Mouse (Mus musculus): ENCODE data around the gene Arhgap19. TPM values are rescaled to one million over a fixed set of nuclear protein-coding genes. Genes with fewer than 3 reads are reported as not detected.

Arhgap19 gene
- total and polyA plus RNA-seq, 3 experiments, result 20.4 to 36.8 (median 30.1) TPM

- in situ Hi-C loops (cut with MboI; ENCODE audit: low pct_ligation_motif_present, low pct_unique_long_range_greater_than_20kb, low sequenced_read_pairs), result loop anchor here (5.0 to 25.0 kb wide), 2 partner anchors 97 to 442 kb away; no protein-coding TSS in a partner anchor
Observed at GRCm38 (mm10) chr19:41754760-41755159, 47.1 kb downstream of the Arhgap19 start.

GRCm38 (mm10) chr19:41751906-41752305, 49.9 kb downstream of the Arhgap19 start:
- H3K36me3 ChIP-seq (replicated peaks in 1 of 2; ENCODE audit: control insufficient read depth in 1 of 2, insufficient read depth in 1 of 2, low read length in 1 of 2), result no peaks in the 10 kb centered on the region
- peaks cover 6% of the 10 kb centered on the region for H3K9me3 ChIP-seq (replicated peaks; ENCODE audit: low read length)
- H3K4me1 ChIP-seq (ENCODE audit: control insufficient read depth in 1 of 2, insufficient read depth in 2 of 2), result no peaks in the 10 kb centered on the region
- H3K4me3 ChIP-seq (replicated peaks in 1 of 3; ENCODE audit: low read depth in 2 of 3, low read length in 2 of 3, poor library complexity in 1 of 3), result no peak overlapping the region
- TF ChIP-seq GABPA (IDR thresholded peaks at IDR 0.05; ENCODE audit: insufficient replicate concordance, low read depth, low read length), result no peak
- TF ChIP-seq ZC3H11A (IDR thresholded peaks at IDR 0.05; ENCODE audit: low read depth, low read length), result no peak
- TF ChIP-seq CTCF (conservative IDR thresholded peaks at IDR 0.05 in 1 of 2, IDR thresholded peaks at IDR 0.05 in 1 of 2; ENCODE audit: low read depth in 2 of 2, low read length in 2 of 2), result peak in 1 of 2 experiments; percentile 30; a peak in 2 of 4 replicates
- no peak for TF ChIP-seq PAX5 (IDR thresholded peaks at IDR 0.05; ENCODE audit: low read length)
- no peak for TF ChIP-seq SIN3A (IDR thresholded peaks at IDR 0.05; ENCODE audit: low read length)
- no peak for TF ChIP-seq POLR2A (IDR thresholded peaks at IDR 0.05; ENCODE audit: low read depth, low read length)
- TF ChIP-seq TBP (conservative IDR thresholded peaks at IDR 0.05; ENCODE audit: low read depth, low read length), result no peak
- no peak for TF ChIP-seq ZKSCAN1 (IDR thresholded peaks at IDR 0.05; ENCODE audit: borderline replicate concordance, low read depth, low read length)
- no peak for TF ChIP-seq JUN (IDR thresholded peaks at IDR 0.05; ENCODE audit: insufficient read depth, low read depth, low read length)
- no peak for TF ChIP-seq ELF1 (IDR thresholded peaks at IDR 0.05; ENCODE audit: low read depth, low read length)
- no peak for TF ChIP-seq CHD2 (IDR thresholded peaks at IDR 0.05; ENCODE audit: low read length)
- TF ChIP-seq RAD21 (IDR thresholded peaks at IDR 0.05; ENCODE audit: low read depth, low read length), result peak; percentile 15
- no peak overlapping the region for H3K27ac ChIP-seq (ENCODE audit: insufficient read depth, low read depth)
- peaks cover 2% of the 10 kb centered on the region for H3K27me3 ChIP-seq (replicated peaks)
- no peaks in the 10 kb centered on the region for H3K79me2 ChIP-seq (replicated peaks; ENCODE audit: control insufficient read depth, extremely low read depth, insufficient read depth, poor library complexity, severe bottlenecking)
- in situ Hi-C loops (cut with MboI; ENCODE audit: low pct_ligation_motif_present, low pct_unique_long_range_greater_than_20kb, low sequenced_read_pairs) (loop anchor here (25.0 kb wide), 1 partner anchor 440 kb away; no protein-coding TSS in a partner anchor), dilution Hi-C loops (cut with MboI; ENCODE audit: extremely low pct_ligation_motif_present, extremely low pct_unique_long_range_greater_than_20kb, low sequenced_read_pairs) (no loop called here)
- no peak for DNase-seq (ENCODE audit: extremely low read depth)
- H3K4me2 ChIP-seq (ENCODE audit: insufficient read depth, low read depth, poor library complexity, severe bottlenecking), result no peak overlapping the region
- no peak overlapping the region for H3K9ac ChIP-seq (ENCODE audit: insufficient read depth, low read depth)

More at GRCm38 (mm10) chr19:41754760-41755159, 47.1 kb downstream of the Arhgap19 start:
- TF ChIP-seq ZKSCAN1 (IDR thresholded peaks at IDR 0.05; ENCODE audit: borderline replicate concordance, low read depth, low read length), result no peak
- TF ChIP-seq ZNF384 (IDR thresholded peaks at IDR 0.05; ENCODE audit: low read depth, low read length), result no peak
- no peak for TF ChIP-seq IRF4 (IDR thresholded peaks at IDR 0.05; ENCODE audit: low read depth, low read length)
- TF ChIP-seq RCOR1 (conservative IDR thresholded peaks at IDR 0.05; ENCODE audit: low read depth, low read length), result no peak
- no peak for TF ChIP-seq MEF2A (IDR thresholded peaks at IDR 0.05; ENCODE audit: borderline replicate concordance, low read depth, low read length)
- TF ChIP-seq ELF1 (IDR thresholded peaks at IDR 0.05; ENCODE audit: low read depth, low read length), result no peak
- no peak for TF ChIP-seq SMC3 (IDR thresholded peaks at IDR 0.05; ENCODE audit: low read depth, low read length)
- TF ChIP-seq PAX5 (IDR thresholded peaks at IDR 0.05; ENCODE audit: low read length), result no peak
- TF ChIP-seq MAZ (IDR thresholded peaks at IDR 0.05; ENCODE audit: low read depth, low read length), result no peak
- TF ChIP-seq USF2 (conservative IDR thresholded peaks at IDR 0.05; ENCODE audit: low read depth, low read length), result no peak
- no peak for TF ChIP-seq JUND (conservative IDR thresholded peaks at IDR 0.05; ENCODE audit: low read depth, low read length)
- no peak for TF ChIP-seq MAX (IDR thresholded peaks at IDR 0.05; ENCODE audit: low read length)
- TF ChIP-seq CHD1 (IDR thresholded peaks at IDR 0.05; ENCODE audit: low read depth, low read length), result no peak
- TF ChIP-seq NRF1 (IDR thresholded peaks at IDR 0.05; ENCODE audit: low read depth, low read length), result no peak
- TF ChIP-seq RAD21 (IDR thresholded peaks at IDR 0.05; ENCODE audit: low read depth, low read length), result no peak
- no peak for TF ChIP-seq TCF12 (IDR thresholded peaks at IDR 0.05; ENCODE audit: low read depth, low read length)
- TF ChIP-seq KAT2A (IDR thresholded peaks at IDR 0.05; ENCODE audit: insufficient replicate concordance, low read length), result no peak
- TF ChIP-seq HCFC1 (IDR thresholded peaks at IDR 0.05; ENCODE audit: low read depth, low read length), result no peak
- TF ChIP-seq GABPA (IDR thresholded peaks at IDR 0.05; ENCODE audit: insufficient replicate concordance, low read depth, low read length), result no peak
- no peak for TF ChIP-seq BHLHE40 (IDR thresholded peaks at IDR 0.05; ENCODE audit: low read depth, low read length)
- H3K4me1 ChIP-seq (ENCODE audit: control insufficient read depth in 1 of 2, insufficient read depth in 2 of 2), result no peaks in the 10 kb centered on the region
- H3K4me2 ChIP-seq (ENCODE audit: insufficient read depth, low read depth, poor library complexity, severe bottlenecking), result no peak overlapping the region
- dilution Hi-C loops (cut with MboI; ENCODE audit: extremely low pct_ligation_motif_present, extremely low pct_unique_long_range_greater_than_20kb, low sequenced_read_pairs), result no loop called here
- H3K27ac ChIP-seq (ENCODE audit: insufficient read depth, low read depth), result no peak overlapping the region
- H3K9me3 ChIP-seq (replicated peaks; ENCODE audit: low read length), result no peaks in the 10 kb centered on the region
- H3K27me3 ChIP-seq (replicated peaks), result peaks cover 2% of the 10 kb centered on the region
- DNase-seq (ENCODE audit: extremely low read depth), result no peak
- no peak overlapping the region for H3K9ac ChIP-seq (ENCODE audit: insufficient read depth, low read depth)
- no peak overlapping the region for H3K4me3 ChIP-seq (replicated peaks in 1 of 3; ENCODE audit: low read depth in 2 of 3, low read length in 2 of 3, poor library complexity in 1 of 3)
- no peaks in the 10 kb centered on the region for H3K79me2 ChIP-seq (replicated peaks; ENCODE audit: control insufficient read depth, extremely low read depth, insufficient read depth, poor library complexity, severe bottlenecking)
- no peaks in the 10 kb centered on the region for H3K36me3 ChIP-seq (replicated peaks in 1 of 2; ENCODE audit: control insufficient read depth in 1 of 2, insufficient read depth in 1 of 2, low read length in 1 of 2)

Data from CH12.LX (cell line).